Mouse (Mus musculus) kidney, embryonic 15.5 days (tissue): ENCODE data around the gene Pik3r2. TPM values are rescaled to one million over a fixed set of nuclear protein-coding genes. Genes with fewer than 3 reads are reported as not detected.
A peak's percentile ranks its signal among the peaks of the same experiment; 100 is the strongest.

Source experiments
- ATAC-seq: fragments of 200-750 bp; cut with Nextera tagmentation; replicated peaks from 2 replicates; pipeline ENCODE4 v1.8.0; 2017; ENCODE audit warnings: moderate TSS enrichment; ENCODE audit not compliant: low FRiP score
- H3K27ac ChIP-seq: fragments of 300-500 bp; sonication (generic); 2 replicates; pipeline ENCODE4 v1.5.1; 2015; ENCODE audit warnings: mild to moderate bottlenecking, inconsistent platforms
- H3K27me3 ChIP-seq: fragments of 300-500 bp; sonication (generic); 2 replicates; pipeline ENCODE4 v1.6.1; 2015; ENCODE audit warnings: inconsistent platforms
- H3K36me3 ChIP-seq: fragments of 300-500 bp; sonication (generic); 2 replicates; pipeline ENCODE4 v1.6.1; 2015; ENCODE audit warnings: inconsistent platforms
- H3K4me1 ChIP-seq: fragments of 300-500 bp; sonication (generic); 2 replicates; pipeline ENCODE4 v1.6.1; 2015; ENCODE audit warnings: inconsistent platforms
- H3K4me2 ChIP-seq: fragments of 300-500 bp; sonication (generic); 2 replicates; pipeline ENCODE4 v1.6.1; 2015; ENCODE audit warnings: moderate library complexity, mild to moderate bottlenecking, inconsistent platforms
- H3K4me3 ChIP-seq: fragments of 300-500 bp; sonication (generic); replicated peaks from 2 replicates; pipeline ENCODE4 v1.5.1; 2015; ENCODE audit warnings: mild to moderate bottlenecking, inconsistent platforms
- H3K9ac ChIP-seq: fragments of 300-500 bp; sonication (generic); 2 replicates; pipeline ENCODE4 v1.6.1; 2015; ENCODE audit warnings: mild to moderate bottlenecking, inconsistent platforms
- H3K9me3 ChIP-seq: fragments of 300-500 bp; sonication (generic); replicated peaks from 2 replicates; pipeline ENCODE4 v1.6.1; 2016; ENCODE audit warnings: inconsistent platforms
- WGBS: fragments of 180-500 bp; shearing (Covaris S2); methylation state at CpG from one replicate; pipeline ENCODE4 v1.1.7; 2015; ENCODE audit warnings: mixed read lengths; 5-methylcytosine and 5-hydroxymethylcytosine counted together
- microRNA-seq: library from miRNA; unstranded; fragments of <30 nt; microRNA quantifications from one replicate; pipeline ENCODE4, GENCODE M21; 2016
- polyA plus RNA-seq: library from polyadenylated mRNA; unstranded; fragments of >200 nt; fragmentation: Nextera tagmentation; extraction: Ambion mirVana; gene quantifications from 2 replicates; pipeline ENCODE4 v1.2.1, GENCODE M21; 2015

Pik3r2 gene
- polyA plus RNA-seq, 1 experiment from 2014 or later, result 66.9 TPM

DNA sequence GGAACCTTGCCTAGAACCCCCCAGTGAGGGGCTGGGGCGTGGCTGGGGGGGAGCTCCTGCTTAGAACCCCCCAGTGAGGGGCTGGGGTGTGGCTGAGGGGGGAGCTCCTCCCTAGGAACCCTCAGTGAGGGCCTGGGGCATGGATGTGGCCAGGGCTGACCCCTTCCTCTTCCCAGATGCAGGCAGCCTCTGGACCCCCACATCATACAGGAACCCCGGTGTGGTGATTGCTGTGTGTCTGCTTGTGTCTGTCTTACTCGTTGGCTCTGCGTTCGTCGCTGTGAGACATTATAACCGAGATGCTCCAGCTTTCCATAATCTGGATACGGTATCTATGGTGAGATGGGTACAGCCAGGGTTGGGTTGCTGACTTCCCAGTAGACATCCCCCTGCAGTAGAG is 54.9 kb downstream of the Pik3r2 start:
- Histone ChIP-seq H3K9ac (no peak overlapping the region), H3K4me2 (no peak overlapping the region), H3K9me3 (no peaks in the 10 kb centered on the region), H3K4me1 (peaks cover 26% of the 10 kb centered on the region), H3K27me3 (peaks cover 4% of the 10 kb centered on the region; the same call in 1 of the 2 replicates), H3K4me3 (no peak overlapping the region), H3K27ac (no peak overlapping the region), H3K36me3 (no peaks in the 10 kb centered on the region)
- no peak for ATAC-seq
- WGBS, result 82% methylated on average over 8 of the region's 8 CpGs

GRCm38 (mm10) chr8:70720739-70721138 is 55.8 kb downstream of the Pik3r2 start:
- Histone ChIP-seq H3K4me2 (no peak overlapping the region), H3K4me3 (no peak overlapping the region), H3K27me3 (0 out of 2 replicates have a peak, but pooled peaks cover 3% of the 10 kb centered on the region), H3K4me1 (peaks cover 26% of the 10 kb centered on the region), H3K36me3 (no peaks in the 10 kb centered on the region), H3K9me3 (no peaks in the 10 kb centered on the region), H3K27ac (no peak overlapping the region; the same call in 1 of the 2 replicates), H3K9ac (no peak overlapping the region)
- no peak for ATAC-seq
- WGBS, result 7% methylated on average over 3 of the region's 3 CpGs

- H3K4me1 ChIP-seq, result peaks cover 22% of the 10 kb centered on the region
- no peak overlapping the region for H3K4me3 ChIP-seq
- H3K9ac ChIP-seq, result no peak overlapping the region
- H3K27ac ChIP-seq, result no peak overlapping the region
- no peaks in the 10 kb centered on the region for H3K9me3 ChIP-seq
- H3K4me2 ChIP-seq, result no peak overlapping the region
- ATAC-seq, result no peak
- 51% methylated on average over 9 of the region's 9 CpGs for WGBS
- H3K27me3 ChIP-seq, result 0 out of 2 replicates have a peak, but pooled peaks cover 3% of the 10 kb centered on the region
- H3K36me3 ChIP-seq, result no peaks in the 10 kb centered on the region
Measured at GRCm38 (mm10) chr8:70719796-70720270, 56.7 kb downstream of the Pik3r2 start.

DNA sequence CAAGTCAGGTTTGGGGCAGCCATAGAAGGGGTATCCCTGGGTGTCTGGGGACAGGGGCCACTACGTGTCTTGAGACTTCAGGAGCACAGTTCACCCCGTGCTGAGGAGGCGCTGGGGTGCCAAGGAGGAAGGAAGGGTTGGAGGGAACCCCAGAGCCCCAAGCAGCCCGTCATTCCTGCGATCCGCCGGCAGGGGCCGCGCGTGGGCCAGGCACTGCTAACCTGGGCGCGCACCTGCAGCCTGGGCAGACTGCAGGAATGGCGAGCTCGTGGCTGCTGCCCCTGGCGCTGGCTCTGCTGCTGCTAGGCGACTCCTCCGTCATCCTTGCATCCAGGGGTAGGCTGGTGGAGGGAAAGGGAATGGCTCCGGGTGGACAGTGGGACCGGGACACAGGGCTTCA is 58.2 kb downstream of the Pik3r2 start, which contains the start of gene Gm3336:
TSS of gene Gm3336 (plus strand) at position 247 of the 400 bp plus-strand sequence.
- Histone ChIP-seq H3K4me1 (peaks cover 17% of the 10 kb centered on the region), H3K4me3 (no peak within 1 kb of the TSS), H3K36me3 (no peaks in the 10 kb centered on the region), H3K27me3 (0 out of 2 replicates have a peak, but pooled peaks cover 3% of the 10 kb centered on the region), H3K27ac (no peak within 1 kb of the TSS), H3K4me2 (peak within 1 kb of the TSS; percentile 31; the same call in 1 of the 2 replicates), H3K9ac (no peak within 1 kb of the TSS), H3K9me3 (no peaks in the 10 kb centered on the region)
- ATAC-seq, result peak; percentile 15; the same call in 1 of the 2 replicates
- WGBS, result 3% methylated on average over 19 of the region's 19 CpGs

Small RNAs within 50 kb of the gene (microRNA-seq; reads per million reads assigned to microRNA genes)
- gene Mir7240, result 1.0 reads per million

Other genes with a start within 250 kb of the Pik3r2 start
- gene Fkbp8, start 249.0 kb downstream of the Pik3r2 start, polyA plus RNA-seq, result 295 and 322 TPM in 2 replicates
- 58.5 and 64.5 TPM in 2 replicates for gene Kxd1, start 248.8 kb downstream of the Pik3r2 start, polyA plus RNA-seq
- gene Ell, start 237.3 kb downstream of the Pik3r2 start, polyA plus RNA-seq, result 20.3 and 23.8 TPM in 2 replicates
- gene Isyna1, start 182.3 kb downstream of the Pik3r2 start, polyA plus RNA-seq, result 180 and 198 TPM in 2 replicates
- 135 and 145 TPM in 2 replicates for gene Ssbp4, start 167.8 kb downstream of the Pik3r2 start, polyA plus RNA-seq
- 2.5 TPM in 2 replicates for gene Lrrc25, start 160.6 kb downstream of the Pik3r2 start, polyA plus RNA-seq
- gene Gdf15, start 144.3 kb downstream of the Pik3r2 start, polyA plus RNA-seq, result 0.46 and 0.77 TPM in 2 replicates
- gene Pgpep1, start 116.3 kb downstream of the Pik3r2 start, polyA plus RNA-seq, result 65.5 and 75.3 TPM in 2 replicates
- gene Lsm4, start 103.5 kb downstream of the Pik3r2 start, polyA plus RNA-seq, result 291 and 295 TPM in 2 replicates
- gene Jund, start 77.8 kb downstream of the Pik3r2 start, polyA plus RNA-seq, result 59.9 and 68.1 TPM in 2 replicates
- 0.03 and 0.09 TPM in 2 replicates for gene Iqcn, start 73.3 kb downstream of the Pik3r2 start, polyA plus RNA-seq
- gene Gm3336, start 58.2 kb downstream of the Pik3r2 start, polyA plus RNA-seq, result 0.55 and 0.83 TPM in 2 replicates
- gene Pde4c, start 53.0 kb downstream of the Pik3r2 start, polyA plus RNA-seq, result 7.6 and 9.4 TPM in 2 replicates
- 15.5 and 18.6 TPM in 2 replicates for gene Rab3a, start 22.0 kb downstream of the Pik3r2 start, polyA plus RNA-seq
- gene Mpv17l2, start 15.8 kb downstream of the Pik3r2 start, polyA plus RNA-seq, result 46.1 and 48.1 TPM in 2 replicates
- gene Mast3, start 28.3 kb upstream of the Pik3r2 start, polyA plus RNA-seq, result 12.9 and 18.1 TPM in 2 replicates
- gene Il12rb1, start 31.7 kb upstream of the Pik3r2 start, polyA plus RNA-seq, result 0.09 and 0.12 TPM in 2 replicates
- 5.0 and 6.5 TPM in 2 replicates for gene Arrdc2, start 63.0 kb upstream of the Pik3r2 start, polyA plus RNA-seq
- gene Kcnn1, start 86.5 kb upstream of the Pik3r2 start, polyA plus RNA-seq, result 2.6 and 2.9 TPM in 2 replicates
- gene Ccdc124, start 97.2 kb upstream of the Pik3r2 start, polyA plus RNA-seq, result 115 and 123 TPM in 2 replicates
- gene Slc5a5, start 116.0 kb upstream of the Pik3r2 start, polyA plus RNA-seq, result 0.06 and 0.25 TPM in 2 replicates
- gene Rpl18a, start 120.7 kb upstream of the Pik3r2 start, polyA plus RNA-seq, result 4,326 and 4,329 TPM in 2 replicates
- 49.7 and 58.9 TPM in 2 replicates for gene Map1s, start 129.2 kb upstream of the Pik3r2 start, polyA plus RNA-seq